In genomic region chr10:117575404-117576153, GRCm38 (mm10) we compare ENCODE assay signal across 33 mouse cellular contexts. TPM values are rescaled to one million over a fixed set of nuclear protein-coding genes. Genes with fewer than 3 reads are reported as not detected.
A peak's percentile ranks its signal among the peaks of the same experiment; 100 is the strongest.
DNase-seq lines count a peak whose midpoint lies in the region; ATAC-seq and TF ChIP-seq lines count a peak whose summit lies in the region.
"Had no signal": no experiment of that assay in that cellular context is flagged by ENCODE, and none has a peak within 500 bp of the region (broad histone marks: within the 10 kb centered on the region; RNA-seq: fewer than 3 reads in every experiment).

No protein-coding gene starts in this region.

- no peak overlapping the region for H3K9ac ChIP-seq in kidney, embryonic 16.5 days (replicated peaks; ENCODE audit: low read length)
- no peak overlapping the region for H3K9ac ChIP-seq in intestine, embryonic 14.5 days (ENCODE audit: low read length)
- no peak overlapping the region for H3K9ac ChIP-seq in stomach, postnatal 0 days (ENCODE audit: low read length)
- H3K9ac ChIP-seq: embryonic facial prominence, embryonic 13.5 days; forebrain, embryonic 15.5 days; hindbrain, embryonic 12.5 days; limb, embryonic 12.5 days; liver, embryonic 15.5 days; lung, embryonic 14.5 days; midbrain, embryonic 13.5 days; neural tube, embryonic 15.5 days had no signal

- 0 out of 2 replicates have a peak, but pooled peaks have one; percentile 43 for ATAC-seq in kidney, embryonic 16.5 days (ENCODE audit: low FRiP score, low TSS enrichment)
- ATAC-seq in intestine, embryonic 14.5 days (replicated peaks; ENCODE audit: low FRiP score, low TSS enrichment, low read depth) = peak; percentile 91
- ATAC-seq in stomach, postnatal 0 days (ENCODE audit: low FRiP score, low TSS enrichment) = peak; percentile 73; the same call in 1 of the 2 replicates
- no peak for ATAC-seq in megakaryocyte-erythroid progenitor cell, adult 5-6 weeks (replicated peaks; ENCODE audit: low FRiP score, low TSS enrichment, poor library complexity, severe bottlenecking)
- ATAC-seq: forebrain, embryonic 15.5 days; midbrain, embryonic 13.5 days; Patski had no signal

- no peak for DNase-seq in kidney, postnatal 4 days
- peak; percentile 59 for DNase-seq in intestine, embryonic 14.5 days (ENCODE audit: low spot score)
- DNase-seq in limb, embryonic 10.5 days (ENCODE audit: low spot score) = no peak
- DNase-seq in stomach, postnatal 0 days (ENCODE audit: low spot score) = peak; percentile 37
- no peak for DNase-seq in cerebellum, postnatal 4 days (ENCODE audit: low spot score in 2 of 2)
- no peak for DNase-seq in ovary, postnatal 14 days (ENCODE audit: low spot score)
- DNase-seq: adrenal gland, adult 2 months; cerebellum, adult 9-10 months; cerebellum, postnatal 36 days; embryo, embryonic 11 days; gastrocnemius, adult 2 months; gastrocnemius, postnatal 36 days; heart, adult 18-20 months; heart, postnatal 36 days; kidney, adult 8-10 months; kidney, postnatal 10 days; lung, embryonic 14.5 days; lung, postnatal 14 days; right cerebral cortex, adult 18-20 months; thymus, adult 18-20 months; thymus, postnatal 25 days had no signal

- H3K4me3 ChIP-seq in kidney, embryonic 16.5 days (ENCODE audit: low read length) = no peak overlapping the region
- H3K4me3 ChIP-seq in intestine, embryonic 14.5 days (ENCODE audit: low read depth, low read length) = no peak overlapping the region
- H3K4me3 ChIP-seq in limb, embryonic 10.5 days = no peak overlapping the region
- no peak overlapping the region for H3K4me3 ChIP-seq in stomach, postnatal 0 days (ENCODE audit: low read depth, low read length)
- H3K4me3 ChIP-seq: embryonic facial prominence, embryonic 13.5 days; forebrain, embryonic 10.5 days; forebrain, embryonic 15.5 days; gastrocnemius, adult 2 months; hindbrain, embryonic 12.5 days; limb, embryonic 12.5 days; liver, embryonic 15.5 days; midbrain, embryonic 13.5 days; neural tube, embryonic 15.5 days had no signal

- TF ChIP-seq CTCF in stomach, postnatal 0 days (IDR thresholded peaks at IDR 0.05; ENCODE audit: low read depth) = no peak

- no peak overlapping the region for H3K27ac ChIP-seq in kidney, embryonic 16.5 days (ENCODE audit: low read length)
- H3K27ac ChIP-seq in intestine, embryonic 14.5 days (ENCODE audit: low read depth) = peak overlapping the region; percentile 81
- H3K27ac ChIP-seq in limb, embryonic 10.5 days = peak overlapping the region; percentile 39; the same call in 1 of the 2 replicates
- H3K27ac ChIP-seq in stomach, postnatal 0 days (replicated peaks) = 0 out of 2 replicates have a peak overlapping the region, but pooled peaks have one; percentile 24
- H3K27ac ChIP-seq: embryonic facial prominence, embryonic 13.5 days; forebrain, embryonic 10.5 days; forebrain, embryonic 15.5 days; gastrocnemius, adult 2 months; hindbrain, embryonic 12.5 days; limb, embryonic 12.5 days; liver, embryonic 15.5 days; midbrain, embryonic 13.5 days; neural tube, embryonic 15.5 days had no signal

- H3K4me1 ChIP-seq in kidney, embryonic 16.5 days (ENCODE audit: insufficient read depth, low read length) = peaks cover 9% of the 10 kb centered on the region; the same call in 1 of the 2 replicates
- H3K4me1 ChIP-seq in intestine, embryonic 14.5 days (replicated peaks; ENCODE audit: control insufficient read depth, insufficient read depth, low read length) = 0 out of 2 replicates have a peak, but pooled peaks cover 6% of the 10 kb centered on the region
- peaks cover 43% of the 10 kb centered on the region for H3K4me1 ChIP-seq in limb, embryonic 10.5 days
- H3K4me1 ChIP-seq in stomach, postnatal 0 days (replicated peaks; ENCODE audit: control insufficient read depth, insufficient read depth) = 0 out of 2 replicates have a peak, but pooled peaks cover 5% of the 10 kb centered on the region
- H3K4me1 ChIP-seq: liver, embryonic 15.5 days had no signal

- no peaks in the 10 kb centered on the region for H3K9me3 ChIP-seq in kidney, embryonic 16.5 days (ENCODE audit: low read length)
- no peaks in the 10 kb centered on the region for H3K9me3 ChIP-seq in intestine, embryonic 14.5 days (ENCODE audit: control insufficient read depth, low read length)
- no peaks in the 10 kb centered on the region for H3K9me3 ChIP-seq in limb, embryonic 10.5 days (replicated peaks)
- no peaks in the 10 kb centered on the region for H3K9me3 ChIP-seq in stomach, postnatal 0 days (ENCODE audit: control insufficient read depth, low read length)
- H3K9me3 ChIP-seq: embryonic facial prominence, embryonic 13.5 days; forebrain, embryonic 10.5 days; forebrain, embryonic 15.5 days; hindbrain, embryonic 12.5 days; limb, embryonic 12.5 days; liver, embryonic 15.5 days; midbrain, embryonic 13.5 days; neural tube, embryonic 15.5 days had no signal

- 0 out of 2 replicates have a peak, but pooled peaks cover 3% of the 10 kb centered on the region for H3K27me3 ChIP-seq in kidney, embryonic 16.5 days (ENCODE audit: insufficient read depth, low read length)
- 0 out of 2 replicates have a peak, but pooled peaks cover under 1% of the 10 kb centered on the region for H3K27me3 ChIP-seq in intestine, embryonic 14.5 days (replicated peaks; ENCODE audit: control insufficient read depth, insufficient read depth, low read length)
- peaks cover 35% of the 10 kb centered on the region for H3K27me3 ChIP-seq in limb, embryonic 10.5 days (ENCODE audit: low read depth, poor library complexity, severe bottlenecking)
- no peaks in the 10 kb centered on the region for H3K27me3 ChIP-seq in stomach, postnatal 0 days (ENCODE audit: control insufficient read depth, insufficient read depth, low read length)
- H3K27me3 ChIP-seq: limb, embryonic 12.5 days; Patski had no signal

- no peak overlapping the region for H3K4me2 ChIP-seq in kidney, embryonic 16.5 days (replicated peaks; ENCODE audit: low read depth, low read length)
- peak overlapping the region; percentile 1; the same call in 1 of the 2 replicates for H3K4me2 ChIP-seq in intestine, embryonic 14.5 days (ENCODE audit: low read length)
- H3K4me2 ChIP-seq in stomach, postnatal 0 days (replicated peaks; ENCODE audit: low read depth) = no peak overlapping the region
- H3K4me2 ChIP-seq: embryonic facial prominence, embryonic 13.5 days; forebrain, embryonic 15.5 days; heart, embryonic 11.5 days; hindbrain, embryonic 12.5 days; limb, embryonic 12.5 days; liver, embryonic 15.5 days; lung, embryonic 14.5 days; midbrain, embryonic 13.5 days; neural tube, embryonic 15.5 days had no signal

- H3K36me3 ChIP-seq in kidney, embryonic 16.5 days (ENCODE audit: insufficient read depth, low read length) = no peaks in the 10 kb centered on the region
- no peaks in the 10 kb centered on the region for H3K36me3 ChIP-seq in intestine, embryonic 14.5 days (ENCODE audit: control insufficient read depth, insufficient read depth, low read length)
- H3K36me3 ChIP-seq in limb, embryonic 10.5 days = no peaks in the 10 kb centered on the region
- H3K36me3 ChIP-seq in stomach, postnatal 0 days (ENCODE audit: control insufficient read depth, insufficient read depth, low read length) = no peaks in the 10 kb centered on the region
- H3K36me3 ChIP-seq: embryonic facial prominence, embryonic 13.5 days; forebrain, embryonic 10.5 days; forebrain, embryonic 15.5 days; hindbrain, embryonic 12.5 days; limb, embryonic 12.5 days; liver, embryonic 15.5 days; midbrain, embryonic 13.5 days; neural tube, embryonic 15.5 days had no signal

- no peak for TF ChIP-seq EP300 in stomach, postnatal 0 days (optimal IDR thresholded peaks at IDR 0.05)

- 55% methylated on average over 14 of the region's 14 CpGs for WGBS in kidney, embryonic 16.5 days
- whole genome bisulfite sequencing in intestine, embryonic 14.5 days = 50% methylated on average over 14 of the region's 14 CpGs
- 75% methylated on average over 14 of the region's 14 CpGs for WGBS in limb, embryonic 10.5 days
- WGBS in stomach, postnatal 0 days = 43% methylated on average over 14 of the region's 14 CpGs

RNA-seq across cellular contexts. Expression of gene Cpm, which starts 53.7 kb away (rescaled TPM):
- polyA plus RNA-seq in kidney, embryonic 16.5 days (2015; fragmentation: Nextera tagmentation; extraction: Ambion mirVana) = 31.2 and 33.6 TPM in 2 replicates
- 66.6 and 85.8 TPM in 2 replicates for polyA plus RNA-seq in intestine, embryonic 14.5 days (2014; fragmentation: Nextera tagmentation; extraction: Ambion mirVana)
- polyA plus RNA-seq in limb, embryonic 10.5 days (2016; fragmentation: Nextera tagmentation; extraction: Ambion mirVana) = 22.5 and 31.5 TPM in 2 replicates
- polyA plus RNA-seq in stomach, postnatal 0 days (2015; fragmentation: Nextera tagmentation; extraction: Ambion mirVana) = 22.9 and 26.6 TPM in 2 replicates
- total RNA-seq in megakaryocyte-erythroid progenitor cell, adult 5-6 weeks (2014; fragmentation: Nextera tagmentation) = 0.85 and 0.94 TPM in 2 replicates
- total RNA-seq in megakaryocyte-erythroid progenitor cell, adult 5-6 weeks (2017) = not detected in 2 replicates

Comparison
In these comparisons a context has a peak if more than half of its experiments do, and no peak if none do; other contexts are left out.
1. DNase-seq: peak in intestine, embryonic 14.5 days (single experiment) and stomach, postnatal 0 days (single experiment); none in kidney, postnatal 4 days (0 of 2), limb, embryonic 10.5 days (single experiment), cerebellum, postnatal 4 days (0 of 2) and ovary, postnatal 14 days (single experiment).